In the genomic region with DNA sequence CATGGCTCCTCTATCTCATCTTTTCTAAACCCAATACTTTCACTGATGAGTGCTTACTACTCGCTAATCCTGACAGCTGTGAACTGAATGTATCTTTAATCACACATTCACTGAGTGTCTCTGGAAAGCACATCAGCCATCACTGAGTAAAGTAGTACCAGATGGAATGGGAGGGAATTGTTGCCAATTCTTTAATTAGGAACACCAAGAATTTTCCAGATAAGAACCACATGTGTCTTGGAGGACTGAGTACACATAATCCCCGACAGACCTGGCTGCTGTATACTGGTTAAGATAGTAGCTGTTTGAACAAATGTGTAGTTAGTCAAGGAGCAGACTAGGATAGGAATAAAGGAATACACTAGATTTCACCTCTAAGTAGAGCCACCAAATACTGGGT, we compare ENCODE assay signal across 24 mouse cellular contexts.
A peak's percentile ranks its signal among the peaks of the same experiment; 100 is the strongest.
DNase-seq lines count a peak whose midpoint lies in the region; ATAC-seq lines count a peak whose summit lies in the region.
"Had no signal": no experiment of that assay in that cellular context is flagged by ENCODE, and none has a peak within 500 bp of the region (broad histone marks: within the 10 kb centered on the region; RNA-seq: fewer than 3 reads in every experiment).

No protein-coding gene starts in this region.

- no peak for ATAC-seq in embryonic facial prominence, embryonic 11.5 days (replicated peaks; ENCODE audit: insufficient number of reproducible peaks, low FRiP score, low TSS enrichment, low read depth)
- no peak for ATAC-seq in heart, embryonic 11.5 days (replicated peaks; ENCODE audit: insufficient number of reproducible peaks, low FRiP score, low TSS enrichment)
- peak; percentile 15; the same call in 1 of the 2 replicates for ATAC-seq in limb, embryonic 13.5 days (ENCODE audit: low FRiP score, low read depth)
- ATAC-seq: CD4-positive, CD25-positive, alpha-beta regulatory T cell, adult 4 months; forebrain, embryonic 16.5 days; intestine, embryonic 15.5 days had no signal

- peak; percentile 40 for DNase-seq in embryonic facial prominence, embryonic 11.5 days (ENCODE audit: low spot score)
- no peak for DNase-seq in embryonic facial prominence, embryonic 10.5 days (ENCODE audit: low spot score)
- DNase-seq in heart, adult 8-10 months (ENCODE audit: low spot score): peak; percentile 3
- no peak for DNase-seq in limb, embryonic 10.5 days (ENCODE audit: low spot score)
- peak; percentile 9 for DNase-seq in skeletal muscle tissue, adult 2 months (ENCODE audit: low read depth, low spot score)
- no peak for DNase-seq in gastrocnemius, adult 8-10 months (ENCODE audit: low spot score in 2 of 2)
- DNase-seq: adrenal gland, adult 8-10 months; adrenal gland, postnatal 36 days; B cell, adult 2 months; cerebellum, adult 11-12 months; cerebellum, adult 9-10 months; cerebellum, postnatal 25 days; gastrocnemius, postnatal 10 days; heart, postnatal 14 days; kidney, adult 18-20 months had no signal

- H3K4me3 ChIP-seq in embryonic facial prominence, embryonic 11.5 days (ENCODE audit: low read depth, low read length): no peak overlapping the region
- H3K4me3 ChIP-seq in embryonic facial prominence, embryonic 10.5 days: no peak overlapping the region
- no peak overlapping the region for H3K4me3 ChIP-seq in heart, embryonic 11.5 days (ENCODE audit: low read depth, low read length)
- no peak overlapping the region for H3K4me3 ChIP-seq in limb, embryonic 13.5 days
- no peak overlapping the region for H3K4me3 ChIP-seq in limb, embryonic 10.5 days
- H3K4me3 ChIP-seq: heart, embryonic 10.5 days; hindbrain, embryonic 10.5 days; intestine, embryonic 15.5 days had no signal

- no peaks in the 10 kb centered on the region for H3K27me3 ChIP-seq in embryonic facial prominence, embryonic 11.5 days (ENCODE audit: control insufficient read depth, insufficient read depth, low read length)
- H3K27me3 ChIP-seq in embryonic facial prominence, embryonic 10.5 days (replicated peaks; ENCODE audit: low read depth, poor library complexity, severe bottlenecking): no peaks in the 10 kb centered on the region
- H3K27me3 ChIP-seq in heart, embryonic 11.5 days (ENCODE audit: control insufficient read depth, insufficient read depth, low read length): no peaks in the 10 kb centered on the region
- no peaks in the 10 kb centered on the region for H3K27me3 ChIP-seq in limb, embryonic 13.5 days
- no peaks in the 10 kb centered on the region for H3K27me3 ChIP-seq in limb, embryonic 10.5 days (ENCODE audit: low read depth, poor library complexity, severe bottlenecking)
- H3K27me3 ChIP-seq: intestine, embryonic 15.5 days had no signal

- H3K4me2 ChIP-seq in embryonic facial prominence, embryonic 11.5 days (ENCODE audit: low read depth, low read length): no peak overlapping the region
- no peak overlapping the region for H3K4me2 ChIP-seq in heart, embryonic 11.5 days
- no peak overlapping the region for H3K4me2 ChIP-seq in limb, embryonic 13.5 days (replicated peaks)
- H3K4me2 ChIP-seq: hindbrain, embryonic 14.5 days; intestine, embryonic 15.5 days had no signal

- no peak overlapping the region for H3K27ac ChIP-seq in embryonic facial prominence, embryonic 11.5 days (replicated peaks; ENCODE audit: low read depth, low read length)
- no peak overlapping the region for H3K27ac ChIP-seq in embryonic facial prominence, embryonic 10.5 days (replicated peaks)
- no peak overlapping the region for H3K27ac ChIP-seq in heart, embryonic 11.5 days (ENCODE audit: low read depth, low read length)
- H3K27ac ChIP-seq in limb, embryonic 13.5 days: no peak overlapping the region
- no peak overlapping the region for H3K27ac ChIP-seq in limb, embryonic 10.5 days
- H3K27ac ChIP-seq: heart, embryonic 10.5 days; hindbrain, embryonic 10.5 days; hindbrain, embryonic 14.5 days; intestine, embryonic 15.5 days had no signal

- H3K36me3 ChIP-seq in embryonic facial prominence, embryonic 11.5 days (replicated peaks; ENCODE audit: control insufficient read depth, insufficient read depth, low read depth, low read length): no peaks in the 10 kb centered on the region
- no peaks in the 10 kb centered on the region for H3K36me3 ChIP-seq in embryonic facial prominence, embryonic 10.5 days (replicated peaks)
- H3K36me3 ChIP-seq in heart, embryonic 11.5 days (ENCODE audit: control insufficient read depth, insufficient read depth, low read length): no peaks in the 10 kb centered on the region
- no peaks in the 10 kb centered on the region for H3K36me3 ChIP-seq in limb, embryonic 13.5 days
- no peaks in the 10 kb centered on the region for H3K36me3 ChIP-seq in limb, embryonic 10.5 days
- H3K36me3 ChIP-seq: G1E; heart, embryonic 10.5 days; hindbrain, embryonic 10.5 days; intestine, embryonic 15.5 days had no signal

- no peaks in the 10 kb centered on the region for H3K4me1 ChIP-seq in embryonic facial prominence, embryonic 11.5 days (ENCODE audit: control insufficient read depth, insufficient read depth, low read length)
- H3K4me1 ChIP-seq in embryonic facial prominence, embryonic 10.5 days: no peaks in the 10 kb centered on the region
- H3K4me1 ChIP-seq in heart, embryonic 11.5 days (ENCODE audit: control insufficient read depth, insufficient read depth, low read length): no peaks in the 10 kb centered on the region
- no peaks in the 10 kb centered on the region for H3K4me1 ChIP-seq in limb, embryonic 13.5 days
- no peaks in the 10 kb centered on the region for H3K4me1 ChIP-seq in limb, embryonic 10.5 days
- H3K4me1 ChIP-seq: heart, embryonic 10.5 days; hindbrain, embryonic 10.5 days; intestine, embryonic 15.5 days had no signal

- WGBS in embryonic facial prominence, embryonic 11.5 days: 44% methylated on average over 2 of the region's 2 CpGs
- WGBS in embryonic facial prominence, embryonic 10.5 days: 44% methylated on average over 2 of the region's 2 CpGs
- WGBS in heart, embryonic 11.5 days (ENCODE audit: insufficient replicate concordance): 55% methylated on average over 2 of the region's 2 CpGs
- WGBS in limb, embryonic 13.5 days: 29% methylated on average over 2 of the region's 2 CpGs
- 39% methylated on average over 2 of the region's 2 CpGs for WGBS in limb, embryonic 10.5 days

- H3K9me3 ChIP-seq in embryonic facial prominence, embryonic 11.5 days (replicated peaks; ENCODE audit: control insufficient read depth, low read length): no peaks in the 10 kb centered on the region
- no peaks in the 10 kb centered on the region for H3K9me3 ChIP-seq in embryonic facial prominence, embryonic 10.5 days
- H3K9me3 ChIP-seq in heart, embryonic 11.5 days (replicated peaks; ENCODE audit: control insufficient read depth, low read length): no peaks in the 10 kb centered on the region
- H3K9me3 ChIP-seq in limb, embryonic 13.5 days: no peaks in the 10 kb centered on the region
- H3K9me3 ChIP-seq in limb, embryonic 10.5 days (replicated peaks): no peaks in the 10 kb centered on the region
- H3K9me3 ChIP-seq: G1E; heart, embryonic 10.5 days; hindbrain, embryonic 10.5 days; intestine, embryonic 15.5 days had no signal

- H3K9ac ChIP-seq in embryonic facial prominence, embryonic 11.5 days (replicated peaks; ENCODE audit: low read length): no peak overlapping the region
- H3K9ac ChIP-seq in heart, embryonic 11.5 days (ENCODE audit: low read depth, low read length): no peak overlapping the region
- no peak overlapping the region for H3K9ac ChIP-seq in limb, embryonic 13.5 days
- H3K9ac ChIP-seq: hindbrain, embryonic 14.5 days; intestine, embryonic 15.5 days had no signal

Comparison
In these comparisons a context has a peak if more than half of its experiments do, and no peak if none do; other contexts are left out.
1. DNase-seq: peak in embryonic facial prominence, embryonic 11.5 days (single experiment), heart, adult 8-10 months (single experiment) and skeletal muscle tissue, adult 2 months (single experiment); none in embryonic facial prominence, embryonic 10.5 days (single experiment), limb, embryonic 10.5 days (single experiment) and gastrocnemius, adult 8-10 months (0 of 2).